In genomic region chr6:51043970-51044369, GRCm38 (mm10) we compare ENCODE assay signal across 24 mouse cellular contexts.
DNase-seq lines count a peak whose midpoint lies in the region; ATAC-seq lines count a peak whose summit lies in the region.
"Had no signal": no experiment of that assay in that cellular context is flagged by ENCODE, and none has a peak within 500 bp of the region (broad histone marks: within the 10 kb centered on the region; RNA-seq: fewer than 3 reads in every experiment).

No protein-coding gene starts in this region.

- peak; percentile 71 for ATAC-seq in forebrain, embryonic 15.5 days (replicated peaks)
- no peak for ATAC-seq in hindbrain, embryonic 13.5 days (ENCODE audit: low FRiP score)
- ATAC-seq in embryonic facial prominence, embryonic 14.5 days (ENCODE audit: low read depth): peak; percentile 44; the same call in 1 of the 2 replicates
- ATAC-seq: CD4-positive, CD25-positive, alpha-beta regulatory T cell, adult 4 months had no signal

- no peaks in the 10 kb centered on the region for H3K27me3 ChIP-seq in forebrain, embryonic 15.5 days
- no peaks in the 10 kb centered on the region for H3K27me3 ChIP-seq in forebrain, embryonic 10.5 days (ENCODE audit: poor library complexity, severe bottlenecking)
- H3K27me3 ChIP-seq in hindbrain, embryonic 10.5 days (ENCODE audit: insufficient read depth, poor library complexity, severe bottlenecking): no peaks in the 10 kb centered on the region
- H3K27me3 ChIP-seq in hindbrain, embryonic 13.5 days: no peaks in the 10 kb centered on the region
- H3K27me3 ChIP-seq in embryonic facial prominence, embryonic 10.5 days (replicated peaks; ENCODE audit: low read depth, poor library complexity, severe bottlenecking): no peaks in the 10 kb centered on the region
- no peaks in the 10 kb centered on the region for H3K27me3 ChIP-seq in embryonic facial prominence, embryonic 14.5 days (replicated peaks; ENCODE audit: control insufficient read depth, insufficient read depth, low read length)
- H3K27me3 ChIP-seq: embryonic facial prominence, embryonic 13.5 days; heart, embryonic 12.5 days; heart, embryonic 15.5 days; hindbrain, embryonic 15.5 days; kidney, embryonic 15.5 days had no signal

- H3K36me3 ChIP-seq in forebrain, embryonic 15.5 days: no peaks in the 10 kb centered on the region
- H3K36me3 ChIP-seq in forebrain, embryonic 10.5 days (replicated peaks): no peaks in the 10 kb centered on the region
- H3K36me3 ChIP-seq in hindbrain, embryonic 10.5 days: no peaks in the 10 kb centered on the region
- no peaks in the 10 kb centered on the region for H3K36me3 ChIP-seq in hindbrain, embryonic 13.5 days
- no peaks in the 10 kb centered on the region for H3K36me3 ChIP-seq in embryonic facial prominence, embryonic 10.5 days (replicated peaks)
- H3K36me3 ChIP-seq in embryonic facial prominence, embryonic 14.5 days (ENCODE audit: control insufficient read depth, insufficient read depth, low read length): no peaks in the 10 kb centered on the region
- H3K36me3 ChIP-seq: embryonic facial prominence, embryonic 13.5 days; heart, embryonic 12.5 days; heart, embryonic 15.5 days; hindbrain, embryonic 15.5 days; kidney, embryonic 15.5 days had no signal

- no peak for DNase-seq in forebrain, embryonic 10.5 days (ENCODE audit: extremely low spot score, low spot score)
- DNase-seq in hindbrain, embryonic 10.5 days (ENCODE audit: low spot score): no peak
- no peak for DNase-seq in embryonic facial prominence, embryonic 10.5 days (ENCODE audit: low spot score)
- DNase-seq in embryonic facial prominence, embryonic 14.5 days (ENCODE audit: low spot score): peak; percentile 59
- no peak for DNase-seq in cerebellum, adult 11-12 months
- DNase-seq: adrenal gland, adult 2 months; adrenal gland, postnatal 14 days; cerebellum, adult 18-20 months; cerebellum, adult 9-10 months; cerebellum, postnatal 14 days; gastrocnemius, postnatal 10 days; gastrocnemius, postnatal 36 days; heart, postnatal 10 days; heart, postnatal 36 days; kidney, adult 11 months; kidney, adult 8-10 months had no signal

- WGBS in forebrain, embryonic 15.5 days: 45% methylated on average over 7 of the region's 7 CpGs
- 90% methylated on average over 7 of the region's 7 CpGs for WGBS in forebrain, embryonic 10.5 days
- 79% methylated on average over 7 of the region's 7 CpGs for WGBS in hindbrain, embryonic 10.5 days
- WGBS in hindbrain, embryonic 13.5 days: 55% methylated on average over 7 of the region's 7 CpGs
- 88% methylated on average over 7 of the region's 7 CpGs for WGBS in embryonic facial prominence, embryonic 10.5 days
- 67% methylated on average over 7 of the region's 7 CpGs for WGBS in embryonic facial prominence, embryonic 14.5 days

- H3K4me1 ChIP-seq in forebrain, embryonic 15.5 days: 0 out of 2 replicates have a peak, but pooled peaks cover 3% of the 10 kb centered on the region
- peaks cover 10% of the 10 kb centered on the region for H3K4me1 ChIP-seq in forebrain, embryonic 10.5 days
- peaks cover 13% of the 10 kb centered on the region for H3K4me1 ChIP-seq in hindbrain, embryonic 10.5 days (replicated peaks)
- H3K4me1 ChIP-seq in hindbrain, embryonic 13.5 days (replicated peaks): peaks cover 16% of the 10 kb centered on the region
- H3K4me1 ChIP-seq in embryonic facial prominence, embryonic 10.5 days: peaks cover 18% of the 10 kb centered on the region
- H3K4me1 ChIP-seq in embryonic facial prominence, embryonic 14.5 days (ENCODE audit: control insufficient read depth, insufficient read depth, low read length): peaks cover 6% of the 10 kb centered on the region; the same call in 1 of the 2 replicates
- H3K4me1 ChIP-seq: heart, embryonic 15.5 days had no signal

- H3K9ac ChIP-seq in forebrain, embryonic 15.5 days (replicated peaks): no peak overlapping the region
- H3K9ac ChIP-seq in hindbrain, embryonic 13.5 days: no peak overlapping the region
- H3K9ac ChIP-seq in embryonic facial prominence, embryonic 14.5 days (ENCODE audit: low read depth, low read length): no peak overlapping the region
- H3K9ac ChIP-seq: embryonic facial prominence, embryonic 13.5 days; heart, embryonic 12.5 days; heart, embryonic 15.5 days; hindbrain, embryonic 15.5 days; kidney, embryonic 15.5 days had no signal

- H3K4me2 ChIP-seq in forebrain, embryonic 15.5 days (replicated peaks): no peak overlapping the region
- no peak overlapping the region for H3K4me2 ChIP-seq in hindbrain, embryonic 13.5 days
- H3K4me2 ChIP-seq in embryonic facial prominence, embryonic 14.5 days (ENCODE audit: low read depth, low read length): no peak overlapping the region
- H3K4me2 ChIP-seq: embryonic facial prominence, embryonic 13.5 days; heart, embryonic 12.5 days; heart, embryonic 15.5 days; hindbrain, embryonic 15.5 days; kidney, embryonic 15.5 days had no signal

- no peaks in the 10 kb centered on the region for H3K9me3 ChIP-seq in forebrain, embryonic 15.5 days
- H3K9me3 ChIP-seq in forebrain, embryonic 10.5 days: no peaks in the 10 kb centered on the region
- no peaks in the 10 kb centered on the region for H3K9me3 ChIP-seq in hindbrain, embryonic 10.5 days
- H3K9me3 ChIP-seq in hindbrain, embryonic 13.5 days: no peaks in the 10 kb centered on the region
- no peaks in the 10 kb centered on the region for H3K9me3 ChIP-seq in embryonic facial prominence, embryonic 10.5 days
- no peaks in the 10 kb centered on the region for H3K9me3 ChIP-seq in embryonic facial prominence, embryonic 14.5 days (ENCODE audit: control insufficient read depth, low read length)
- H3K9me3 ChIP-seq: embryonic facial prominence, embryonic 13.5 days; heart, embryonic 12.5 days; heart, embryonic 15.5 days; hindbrain, embryonic 15.5 days; kidney, embryonic 15.5 days had no signal

- H3K4me3 ChIP-seq in forebrain, embryonic 15.5 days: no peak overlapping the region
- H3K4me3 ChIP-seq in forebrain, embryonic 10.5 days: no peak overlapping the region
- H3K4me3 ChIP-seq in hindbrain, embryonic 10.5 days: no peak overlapping the region
- H3K4me3 ChIP-seq in hindbrain, embryonic 13.5 days: no peak overlapping the region
- H3K4me3 ChIP-seq in embryonic facial prominence, embryonic 10.5 days: no peak overlapping the region
- no peak overlapping the region for H3K4me3 ChIP-seq in embryonic facial prominence, embryonic 14.5 days (ENCODE audit: low read depth, low read length)
- H3K4me3 ChIP-seq: embryonic facial prominence, embryonic 13.5 days; heart, embryonic 12.5 days; heart, embryonic 15.5 days; hindbrain, embryonic 15.5 days; kidney, embryonic 15.5 days had no signal

- H3K27ac ChIP-seq in forebrain, embryonic 15.5 days (replicated peaks): peak overlapping the region; percentile 66
- no peak overlapping the region for H3K27ac ChIP-seq in forebrain, embryonic 10.5 days
- 0 out of 2 replicates have a peak overlapping the region, but pooled peaks have one; percentile 36 for H3K27ac ChIP-seq in hindbrain, embryonic 10.5 days
- H3K27ac ChIP-seq in hindbrain, embryonic 13.5 days: no peak overlapping the region
- peak overlapping the region; percentile 65; the same call in 1 of the 2 replicates for H3K27ac ChIP-seq in embryonic facial prominence, embryonic 10.5 days (replicated peaks)
- no peak overlapping the region for H3K27ac ChIP-seq in embryonic facial prominence, embryonic 14.5 days (replicated peaks; ENCODE audit: low read depth, low read length)
- H3K27ac ChIP-seq: heart, embryonic 15.5 days; hindbrain, embryonic 15.5 days; kidney, embryonic 15.5 days had no signal

Comparison
In these comparisons a context has a peak if more than half of its experiments do, and no peak if none do; other contexts are left out.
1. H3K27ac ChIP-seq: peak in forebrain, embryonic 15.5 days (single experiment), hindbrain, embryonic 10.5 days (single experiment) and embryonic facial prominence, embryonic 10.5 days (single experiment); none in forebrain, embryonic 10.5 days (single experiment), hindbrain, embryonic 13.5 days (single experiment) and embryonic facial prominence, embryonic 14.5 days (single experiment).